In the genomic region with DNA sequence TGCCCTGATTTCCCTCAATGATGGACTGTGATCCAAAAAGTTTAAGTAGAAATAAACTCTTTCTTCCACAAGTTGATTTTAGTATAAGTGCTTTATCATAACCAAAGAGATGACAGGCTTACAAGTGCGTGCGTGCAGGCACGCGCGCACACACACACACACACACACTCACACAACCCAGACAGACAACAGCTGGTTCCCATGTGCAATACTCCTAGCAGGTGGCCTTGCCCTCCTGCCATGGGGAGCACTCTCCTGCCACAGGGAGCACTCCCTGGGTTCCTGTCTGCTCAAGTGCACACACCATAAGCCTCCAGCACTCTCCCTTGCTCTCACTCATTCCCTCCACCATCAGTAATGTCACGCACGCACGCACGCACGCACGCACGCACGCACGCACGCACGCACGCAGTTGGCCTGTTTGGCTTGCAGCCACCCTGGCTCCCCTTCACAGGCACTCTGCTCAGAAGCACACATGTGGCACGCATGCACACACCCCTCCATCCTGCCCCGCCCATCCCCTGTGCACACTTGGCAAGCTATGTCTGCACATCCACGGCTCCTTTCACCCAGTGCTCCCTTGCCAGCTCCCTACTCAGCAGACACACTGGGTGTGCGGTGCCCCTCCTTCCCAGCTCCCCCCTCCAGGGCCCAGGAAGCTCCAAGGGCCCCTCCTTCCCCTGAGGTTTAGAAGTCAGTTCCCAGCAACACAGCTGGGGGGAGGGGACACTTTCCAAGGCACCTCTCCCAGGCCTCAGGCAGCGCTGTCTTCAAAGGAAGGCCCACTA, we compare ENCODE assay signal across 9 mouse cellular contexts. TPM values are rescaled to one million over a fixed set of nuclear protein-coding genes. Genes with fewer than 3 reads are reported as not detected.
DNase-seq lines count a peak whose midpoint lies in the region; ATAC-seq lines count a peak whose summit lies in the region.
"Had no signal": no experiment of that assay in that cellular context is flagged by ENCODE, and none has a peak within 500 bp of the region (broad histone marks: within the 10 kb centered on the region; RNA-seq: fewer than 3 reads in every experiment).

No protein-coding gene starts in this region.

- no peak overlapping the region for H3K9ac ChIP-seq in midbrain, embryonic 11.5 days (ENCODE audit: low read length)
- peak overlapping the region; percentile 45 for H3K9ac ChIP-seq in hindbrain, embryonic 16.5 days (ENCODE audit: low read depth, low read length)

- 0 out of 2 replicates have a peak, but pooled peaks cover 6% of the 10 kb centered on the region for H3K36me3 ChIP-seq in midbrain, embryonic 10.5 days
- no peaks in the 10 kb centered on the region for H3K36me3 ChIP-seq in midbrain, embryonic 11.5 days (ENCODE audit: control insufficient read depth, insufficient read depth, low read length)
- H3K36me3 ChIP-seq in hindbrain, embryonic 16.5 days (ENCODE audit: control insufficient read depth, insufficient read depth, low read length) = no peaks in the 10 kb centered on the region
- no peaks in the 10 kb centered on the region for H3K36me3 ChIP-seq in splenic B cell, adult 2 months (ENCODE audit: control insufficient read depth, insufficient read depth, low read length, poor library complexity, severe bottlenecking)

- no peak overlapping the region for H3K4me2 ChIP-seq in midbrain, embryonic 11.5 days
- H3K4me2 ChIP-seq in hindbrain, embryonic 16.5 days (ENCODE audit: low read length) = 0 out of 2 replicates have a peak overlapping the region, but pooled peaks have one; percentile 12

- no peak for ATAC-seq in midbrain, embryonic 11.5 days (ENCODE audit: low FRiP score)
- no peak for ATAC-seq in hindbrain, embryonic 16.5 days
- no peak for ATAC-seq in granulocyte monocyte progenitor cell, adult 5-6 weeks (replicated peaks; ENCODE audit: poor library complexity, severe bottlenecking)

- H3K9me3 ChIP-seq in midbrain, embryonic 10.5 days (replicated peaks) = no peaks in the 10 kb centered on the region
- no peaks in the 10 kb centered on the region for H3K9me3 ChIP-seq in midbrain, embryonic 11.5 days (ENCODE audit: control insufficient read depth, low read length)
- no peaks in the 10 kb centered on the region for H3K9me3 ChIP-seq in hindbrain, embryonic 16.5 days (ENCODE audit: control insufficient read depth, low read length)

- WGBS in midbrain, embryonic 10.5 days = 81% methylated on average over 22 of the region's 22 CpGs
- WGBS in midbrain, embryonic 11.5 days = 81% methylated on average over 22 of the region's 22 CpGs
- 68% methylated on average over 22 of the region's 22 CpGs for WGBS in hindbrain, embryonic 16.5 days

- H3K27me3 ChIP-seq in midbrain, embryonic 10.5 days (ENCODE audit: low read depth, poor library complexity, severe bottlenecking) = no peaks in the 10 kb centered on the region
- no peaks in the 10 kb centered on the region for H3K27me3 ChIP-seq in midbrain, embryonic 11.5 days (ENCODE audit: control insufficient read depth, insufficient read depth, low read length)
- no peaks in the 10 kb centered on the region for H3K27me3 ChIP-seq in hindbrain, embryonic 16.5 days (replicated peaks; ENCODE audit: control insufficient read depth, insufficient read depth, low read length)
- H3K27me3 ChIP-seq in splenic B cell, adult 2 months (ENCODE audit: control insufficient read depth, insufficient read depth, low read length, poor library complexity, severe bottlenecking) = no peaks in the 10 kb centered on the region

- peak overlapping the region; percentile 82 for H3K27ac ChIP-seq in midbrain, embryonic 10.5 days (replicated peaks)
- H3K27ac ChIP-seq in midbrain, embryonic 11.5 days (ENCODE audit: low read depth, low read length) = no peak overlapping the region
- peak overlapping the region; percentile 90 for H3K27ac ChIP-seq in hindbrain, embryonic 16.5 days (ENCODE audit: low read depth, low read length)

- H3K4me1 ChIP-seq in midbrain, embryonic 10.5 days = peaks cover 99% of the 10 kb centered on the region
- peaks cover 81% of the 10 kb centered on the region for H3K4me1 ChIP-seq in midbrain, embryonic 11.5 days (ENCODE audit: control insufficient read depth, insufficient read depth, low read length)
- H3K4me1 ChIP-seq in hindbrain, embryonic 16.5 days (ENCODE audit: control insufficient read depth, insufficient read depth, low read depth, low read length) = peaks cover 89% of the 10 kb centered on the region

- DNase-seq in adrenal gland, adult 2 months = peak; percentile 46
- DNase-seq in adrenal gland, adult 18-20 months (ENCODE audit: low spot score in 2 of 2) = no peak
- DNase-seq in midbrain, embryonic 10.5 days (ENCODE audit: low spot score) = no peak
- no peak for DNase-seq in midbrain, embryonic 11.5 days (ENCODE audit: low spot score, missing footprints)
- DNase-seq in splenic B cell, adult 2 months (ENCODE audit: low read depth, low spot score) = peak; percentile 54
- DNase-seq in cerebellum, postnatal 36 days = no peak
- DNase-seq: cerebellum, adult 2 months had no signal

- H3K4me3 ChIP-seq in midbrain, embryonic 10.5 days = 0 out of 2 replicates have a peak overlapping the region, but pooled peaks have one; percentile 28
- no peak overlapping the region for H3K4me3 ChIP-seq in midbrain, embryonic 11.5 days (ENCODE audit: low read depth, low read length)
- H3K4me3 ChIP-seq in hindbrain, embryonic 16.5 days (ENCODE audit: low read length) = no peak overlapping the region

RNA-seq across cellular contexts. Expression of gene Ncor2, which starts 22.4 kb away (rescaled TPM):
- 100 to 1,000 TPM; 149 to 340 TPM for total RNA-seq in adrenal gland, adult 2 months (2021)
- 183 and 229 TPM in 2 replicates for polyA plus RNA-seq in adrenal gland, adult 2 months (2012; rRNA removed)
- total RNA-seq in adrenal gland, adult 18-20 months (2021) = 100 to 1,000 TPM; 195 to 242 TPM
- polyA plus RNA-seq in midbrain, embryonic 10.5 days (2016; fragmentation: Nextera tagmentation; extraction: Ambion mirVana) = 16.2 and 19.1 TPM in 2 replicates
- 13.4 and 14.7 TPM in 2 replicates for polyA plus RNA-seq in midbrain, embryonic 11.5 days (2014; fragmentation: Nextera tagmentation; extraction: Ambion mirVana)
- polyA plus RNA-seq in hindbrain, embryonic 16.5 days (2015; fragmentation: Nextera tagmentation; extraction: Ambion mirVana) = 23.3 and 26.2 TPM in 2 replicates
- total RNA-seq in granulocyte monocyte progenitor cell, adult 5-6 weeks (2014; fragmentation: Nextera tagmentation) = 47.9 and 77.4 TPM in 2 replicates
- 5.3 and 11.8 TPM in 2 replicates for total RNA-seq in granulocyte monocyte progenitor cell, adult 5-6 weeks (2017)

Comparison
In these comparisons a context has a peak if more than half of its experiments do, and no peak if none do; other contexts are left out.
1. DNase-seq: peak in adrenal gland, adult 2 months (single experiment) and splenic B cell, adult 2 months (single experiment); none in adrenal gland, adult 18-20 months (0 of 2), midbrain, embryonic 10.5 days (single experiment), midbrain, embryonic 11.5 days (single experiment) and cerebellum, postnatal 36 days (0 of 2).